Comparison of ENCODE assay signal across 30 mouse cellular contexts in the genomic region with DNA sequence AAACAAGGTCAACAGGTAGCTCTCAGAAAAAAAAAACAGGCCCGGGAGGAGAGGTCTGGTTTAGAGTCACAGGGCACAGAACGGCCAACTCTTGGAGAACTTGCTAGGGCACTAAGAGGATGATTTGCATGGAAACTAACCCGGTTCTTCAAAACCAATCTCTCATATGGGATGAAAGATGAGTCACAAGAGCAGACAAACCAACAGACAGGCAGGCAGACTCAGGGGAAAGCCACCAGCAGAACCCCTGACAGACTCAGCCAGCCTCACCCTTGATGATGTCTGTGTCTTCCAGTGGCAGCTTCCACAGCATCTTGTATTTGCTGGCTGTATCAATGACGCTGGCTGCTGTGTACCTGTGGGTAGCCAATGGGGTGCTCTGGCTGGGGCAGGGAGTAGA. TPM values are rescaled to one million over a fixed set of nuclear protein-coding genes. Genes with fewer than 3 reads are reported as not detected.
"Had no signal": no experiment of that assay in that cellular context is flagged by ENCODE, and none has a peak within 500 bp of the region (broad histone marks: within the 10 kb centered on the region; RNA-seq: fewer than 3 reads in every experiment).

No protein-coding gene starts in this region.

- H3K4me2 ChIP-seq: heart, embryonic 12.5 days; heart, embryonic 13.5 days; heart, embryonic 15.5 days; hindbrain, embryonic 12.5 days; hindbrain, embryonic 13.5 days; hindbrain, embryonic 14.5 days; hindbrain, embryonic 15.5 days; intestine, embryonic 15.5 days; kidney, embryonic 15.5 days had no signal

- H3K27ac ChIP-seq: heart, embryonic 13.5 days; heart, embryonic 15.5 days; hindbrain, embryonic 10.5 days; hindbrain, embryonic 12.5 days; hindbrain, embryonic 13.5 days; hindbrain, embryonic 14.5 days; hindbrain, embryonic 15.5 days; hindbrain, postnatal 0 days; intestine, embryonic 15.5 days; kidney, embryonic 15.5 days; kidney, postnatal 0 days; layer of hippocampus, adult 2 months; left cerebral cortex, adult 2 months had no signal

- H3K4me3 ChIP-seq: heart, embryonic 12.5 days; heart, embryonic 13.5 days; heart, embryonic 15.5 days; hindbrain, embryonic 10.5 days; hindbrain, embryonic 12.5 days; hindbrain, embryonic 13.5 days; hindbrain, embryonic 15.5 days; intestine, embryonic 15.5 days; kidney, embryonic 15.5 days; layer of hippocampus, adult 2 months; left cerebral cortex, adult 2 months had no signal

- H3K9me3 ChIP-seq: heart, embryonic 12.5 days; heart, embryonic 13.5 days; heart, embryonic 15.5 days; hindbrain, embryonic 10.5 days; hindbrain, embryonic 12.5 days; hindbrain, embryonic 13.5 days; hindbrain, embryonic 15.5 days; intestine, embryonic 15.5 days; kidney, embryonic 15.5 days had no signal

- H3K4me1 ChIP-seq: heart, embryonic 13.5 days; hindbrain, embryonic 12.5 days; hindbrain, embryonic 15.5 days had no signal

- H3K27me3 ChIP-seq: heart, embryonic 12.5 days; heart, embryonic 13.5 days; heart, embryonic 15.5 days; hindbrain, embryonic 12.5 days; hindbrain, embryonic 13.5 days; hindbrain, embryonic 15.5 days; intestine, embryonic 15.5 days; kidney, embryonic 15.5 days had no signal

- DNase-seq: heart, postnatal 10 days; heart, postnatal 14 days; heart, postnatal 36 days; heart, postnatal 4 days; kidney, adult 11 months; kidney, adult 18-20 months; kidney, adult 2 months; kidney, adult 8-10 months; kidney, adult 9 months; kidney, postnatal 10 days; kidney, postnatal 14 days; kidney, postnatal 36 days; kidney, postnatal 4 days; layer of hippocampus, adult 9-11 months; layer of hippocampus, postnatal 36 days had no signal

- H3K9ac ChIP-seq: heart, embryonic 12.5 days; heart, embryonic 13.5 days; heart, embryonic 15.5 days; hindbrain, embryonic 12.5 days; hindbrain, embryonic 13.5 days; hindbrain, embryonic 14.5 days; hindbrain, embryonic 15.5 days; intestine, embryonic 15.5 days; kidney, embryonic 15.5 days had no signal

RNA-seq across cellular contexts. Expression of gene Arhgef17, which starts 50.0 kb away (rescaled TPM):
- polyA plus RNA-seq: inflammation-experienced regulatory T-cells, adult 6 months had no signal
